Mouse (Mus musculus) heart, postnatal 4 days (tissue): ENCODE results near the gene Yipf4. TPM values are rescaled to one million over a fixed set of nuclear protein-coding genes. Genes with fewer than 3 reads are reported as not detected.

Experiments
- DNase-seq: peaks from one replicate; pipeline ENCODE4 v3.0.0; 2021
- total RNA-seq, 2 experiments: library from RNA; stranded (reverse); gene quantifications; 2 replicates each; pipeline ENCODE4 v1.2.3; 2021

Gene Yipf4
- total RNA-seq, 2 experiments from 2014 or later = 59.7 to 60.5 TPM

DNA sequence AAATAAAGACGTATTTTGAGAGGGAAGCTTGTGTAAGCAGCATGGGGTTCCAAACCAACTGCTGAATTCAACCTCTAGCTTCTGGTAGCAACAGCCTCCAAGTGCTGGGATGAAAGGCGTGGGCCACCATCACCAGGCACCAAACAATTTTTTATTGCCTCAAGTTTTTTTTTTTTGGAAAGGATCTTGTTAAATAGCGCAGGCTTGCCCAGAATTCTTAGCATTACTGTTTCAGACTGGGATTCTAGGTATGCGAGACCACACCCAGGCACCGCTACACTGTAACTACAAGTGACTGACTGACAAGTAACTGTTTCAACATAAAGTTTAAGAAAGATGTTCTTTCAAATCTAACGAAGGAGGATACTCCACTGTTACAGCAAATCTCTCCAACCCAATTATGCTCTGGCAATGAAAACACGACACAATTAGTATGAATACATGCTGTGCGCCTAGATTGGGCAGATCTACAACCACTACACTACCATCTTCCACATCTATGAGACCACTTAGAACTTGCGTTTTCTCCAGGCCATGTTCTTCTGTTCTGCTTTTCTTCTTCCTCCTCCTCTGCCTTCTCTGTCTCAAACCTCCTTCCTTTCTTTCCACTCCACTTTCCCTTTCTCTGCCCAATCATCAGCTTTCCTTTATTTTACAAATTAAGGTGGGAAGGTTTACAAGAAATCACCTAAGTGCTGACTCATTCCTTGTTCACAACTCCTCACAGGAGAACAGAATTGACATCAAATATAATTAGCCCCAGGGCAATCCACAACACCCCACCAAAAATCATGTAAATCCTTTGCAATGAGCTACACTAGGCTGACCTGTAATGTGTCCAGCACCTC lies 37.7 kb downstream of the Yipf4 start:
- DNase-seq = no peak

DNA sequence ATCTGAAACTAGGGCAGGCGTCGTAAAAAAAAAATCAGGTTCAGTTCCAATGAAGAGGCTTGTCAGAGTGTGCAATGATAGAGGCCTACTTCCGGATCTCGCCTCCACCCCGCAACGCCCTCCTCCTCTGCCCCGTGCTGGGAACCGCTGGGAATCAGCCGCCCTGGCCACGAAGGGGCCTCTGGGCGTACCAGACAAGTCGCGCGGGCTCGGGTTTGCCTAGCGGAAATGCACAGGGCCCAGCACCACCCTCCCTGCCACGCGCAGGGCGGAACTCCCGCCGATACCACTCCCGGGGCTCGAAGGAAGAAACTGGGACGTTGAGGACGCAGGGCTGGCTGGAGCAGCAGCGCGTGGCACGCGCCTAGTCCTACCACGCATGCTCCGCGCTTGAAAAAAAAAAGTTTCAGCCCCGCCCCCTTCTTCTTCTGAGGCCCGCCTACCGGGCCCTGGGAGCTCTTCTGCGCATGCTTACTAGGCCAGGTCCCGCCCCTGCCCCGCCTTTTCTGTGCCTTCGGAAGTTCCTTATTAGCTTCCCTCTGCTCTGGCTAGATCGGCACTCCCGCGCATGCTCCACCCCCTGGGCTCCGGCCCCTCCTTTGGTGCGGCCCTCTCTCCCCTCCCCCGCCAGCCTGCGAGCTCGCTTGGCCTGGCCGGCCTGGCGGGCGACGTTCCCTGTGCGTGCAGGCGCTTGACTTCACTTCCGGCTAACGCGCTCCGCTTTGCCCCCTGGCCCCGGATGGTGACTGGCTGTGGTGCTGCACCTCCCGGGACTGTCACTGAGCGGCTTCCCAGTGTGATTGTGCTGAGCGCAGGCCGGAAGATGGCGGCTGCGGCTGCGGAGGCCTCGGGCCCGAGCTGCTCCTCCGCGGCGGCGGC lies 38.7 kb downstream of the Yipf4 start, which contains the start of gene Birc6:
Gene Birc6 (plus strand): TSS at position 567 of the 879 bp plus-strand sequence.
- peak; percentile 100 for DNase-seq

DNA sequence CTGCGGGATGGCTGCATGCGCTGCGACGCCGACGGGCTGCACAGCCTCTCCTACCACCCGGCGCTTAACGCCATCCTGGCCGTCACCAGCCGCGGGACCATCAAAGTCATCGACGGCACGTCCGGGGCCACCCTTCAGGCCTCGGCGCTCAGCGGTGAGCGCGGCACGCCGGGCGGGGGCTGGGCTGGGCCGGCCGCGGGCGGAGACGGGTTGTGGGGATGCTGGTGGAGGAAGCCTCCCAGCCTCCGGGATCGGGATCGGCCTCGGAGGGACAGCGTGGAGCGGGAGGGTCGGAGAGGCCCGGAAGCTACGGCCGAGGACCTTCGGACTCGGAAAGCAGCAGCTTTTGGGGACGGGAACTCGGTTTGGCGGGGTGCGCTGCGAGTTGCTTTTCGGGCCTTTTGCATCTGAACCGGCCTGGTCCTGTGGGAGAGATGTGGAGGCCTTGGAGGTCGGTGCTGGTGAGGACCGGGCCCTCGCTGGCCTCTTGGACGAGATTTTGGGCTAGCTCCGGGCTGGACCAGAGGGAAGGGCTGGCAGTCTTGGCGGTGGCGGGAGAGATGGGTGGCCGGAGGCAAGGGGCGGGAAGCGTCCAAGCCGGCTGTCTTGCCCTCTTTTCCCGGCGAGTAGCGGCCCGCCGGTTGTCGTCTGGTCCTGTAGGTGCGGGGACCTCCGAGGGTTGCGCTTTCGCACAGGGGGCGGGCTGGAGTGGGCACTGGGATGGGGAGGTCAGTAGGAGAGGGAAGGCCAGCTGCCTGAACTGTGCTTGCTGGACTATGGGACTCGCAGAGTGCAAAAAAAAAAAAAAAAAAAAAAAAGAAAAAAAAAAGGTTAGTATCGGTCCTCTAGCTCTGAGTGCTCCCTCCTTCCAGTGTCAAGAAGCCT lies 39.6 kb downstream of the Yipf4 start:
- DNase-seq = peak; percentile 73

DNA sequence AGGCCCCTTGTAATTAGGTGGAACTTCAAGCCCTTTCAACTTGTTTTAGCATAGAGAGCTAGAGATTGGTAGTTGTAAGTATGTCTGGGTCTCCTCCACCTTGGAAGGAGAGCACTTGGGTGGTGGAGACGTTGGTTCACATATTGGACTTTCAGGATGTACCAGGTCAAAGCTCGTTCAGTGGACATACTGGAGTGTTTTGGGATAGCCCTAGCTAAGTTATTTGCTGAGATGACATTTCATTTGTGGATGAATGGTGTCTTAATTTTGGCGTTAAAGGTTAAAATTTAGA lies 40.2 kb downstream of the Yipf4 start:
- DNase-seq = no peak

DNA sequence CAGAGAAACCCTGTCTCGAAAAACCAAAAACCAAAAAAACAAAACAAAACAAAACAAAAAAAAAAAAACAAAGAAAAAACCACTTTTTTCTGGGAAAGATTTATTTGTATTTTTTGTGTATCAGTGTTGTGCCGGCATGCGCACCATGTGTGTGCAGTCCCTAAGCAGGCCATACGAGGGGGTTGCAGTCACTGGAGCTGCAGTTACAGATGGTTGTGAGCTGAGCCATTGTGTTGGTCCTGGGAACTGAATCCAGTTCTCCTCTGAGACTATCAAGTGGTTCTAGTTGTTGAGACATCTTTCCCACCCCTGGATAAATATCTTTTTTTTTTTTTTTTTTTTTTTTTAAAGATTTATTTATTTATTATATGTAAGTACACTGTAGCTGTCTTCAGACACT lies 45.7 kb downstream of the Yipf4 start:
- DNase-seq = no peak

DNA sequence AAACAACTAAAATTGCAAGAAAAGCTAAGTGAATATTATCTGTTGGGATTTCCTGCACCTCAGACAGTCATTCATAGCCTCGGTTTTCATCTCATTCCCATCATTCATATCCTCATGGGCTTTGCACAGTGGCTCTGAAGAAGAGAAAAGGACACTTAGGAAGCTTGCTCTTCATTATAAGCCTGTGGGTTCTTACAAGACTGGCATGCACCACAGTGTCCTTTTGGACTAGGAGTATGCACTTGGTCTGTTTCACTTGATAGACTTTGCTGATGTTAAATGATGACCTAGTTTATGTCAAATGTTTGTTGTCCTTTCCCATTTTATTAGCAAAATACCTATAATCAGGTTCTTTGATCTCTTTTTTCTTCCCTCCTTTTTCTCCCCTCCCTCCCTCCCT lies 48.2 kb downstream of the Yipf4 start:
- DNase-seq = no peak

DNA sequence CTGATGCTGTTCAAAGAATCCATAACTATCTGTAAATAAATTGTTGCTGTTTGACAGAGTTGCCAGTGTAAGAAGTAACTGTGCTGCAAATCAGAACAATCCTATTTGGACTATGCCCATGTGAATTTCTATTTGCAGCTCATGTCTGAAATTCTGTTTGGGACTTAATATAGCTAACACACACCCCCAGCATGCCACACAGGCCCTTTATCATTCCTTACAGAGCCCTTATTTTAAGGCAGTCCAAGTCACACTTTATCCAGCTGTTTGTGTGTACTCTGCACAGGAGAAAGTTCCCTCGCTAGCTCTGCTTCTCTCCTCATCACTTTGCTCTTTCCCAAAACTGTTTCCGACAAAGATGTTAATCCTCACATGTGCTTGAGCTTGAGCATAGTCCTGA lies 54.3 kb downstream of the Yipf4 start:
- no peak for DNase-seq

Other genes with a start within 250 kb of the Yipf4 start
- gene Memo1, start 194.0 kb upstream of the Yipf4 start, total RNA-seq = 10 to 100 TPM; 74.4 to 78.4 TPM
- gene Dpy30, start 165.5 kb upstream of the Yipf4 start, total RNA-seq = 10 to 100 TPM; 80.7 to 87.4 TPM
- 10 to 100 TPM; 39.3 to 40.1 TPM for gene Spast, start 150.5 kb upstream of the Yipf4 start, total RNA-seq
- gene Slc30a6, start 93.9 kb upstream of the Yipf4 start, total RNA-seq = 10 to 100 TPM; 11.5 to 12.0 TPM
- under 1 TPM; 0.11 to 0.19 TPM for gene Nlrc4, start 30.4 kb upstream of the Yipf4 start, total RNA-seq
- 100 to 1,000 TPM; 110 to 119 TPM for gene Birc6, start 38.8 kb downstream of the Yipf4 start, total RNA-seq
- 10 to 100 TPM; 22.5 to 23.6 TPM for gene Ttc27, start 228.2 kb downstream of the Yipf4 start, total RNA-seq